Mouse (Mus musculus): ENCODE measurements around the gene Skap2. TPM values are rescaled to one million over a fixed set of nuclear protein-coding genes. Genes with fewer than 3 reads are reported as not detected.
A peak's percentile ranks its signal among the peaks of the same experiment; 100 is the strongest.

Gene Skap2
- total and polyA plus RNA-seq, 3 experiments = 5.0 to 8.9 (median 8.6) TPM

DNA sequence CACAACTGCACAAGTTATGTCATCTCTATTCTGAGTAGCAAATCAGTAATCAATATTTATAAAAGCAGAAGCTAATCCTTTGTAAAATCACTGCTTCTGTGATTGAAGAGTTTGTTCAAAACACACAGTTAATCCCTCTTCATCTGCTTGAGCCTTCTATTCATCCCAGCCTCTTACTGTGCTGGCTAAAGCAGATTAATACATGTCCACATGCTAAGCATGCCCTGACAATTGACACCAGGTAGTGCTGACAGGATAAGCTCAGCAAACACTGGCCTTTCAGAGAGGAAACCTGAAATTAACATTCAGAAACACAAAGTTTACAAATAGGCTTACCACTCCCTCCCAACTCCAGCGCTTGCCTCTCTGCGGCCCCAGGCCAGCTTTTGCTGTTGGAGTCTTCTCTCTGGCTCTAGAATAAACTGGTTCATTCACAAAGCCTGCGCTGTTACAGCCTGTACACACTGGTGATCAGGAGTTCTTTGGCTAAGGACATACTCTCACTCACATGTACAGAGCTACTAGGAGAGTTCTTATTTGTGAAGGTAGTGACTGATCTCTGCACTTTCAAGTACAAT, 79.2 kb downstream of the Skap2 start:
- TF ChIP-seq POLR2A (IDR thresholded peaks at IDR 0.05; ENCODE audit: insufficient read depth, low read depth, low read length) (no peak), CTCF (IDR thresholded peaks at IDR 0.05) (no peak), EP300 (IDR thresholded peaks at IDR 0.05; ENCODE audit: insufficient read depth, low read depth, low read length) (no peak)
- intact Hi-C loops (cut with DNase I) = no loop called here
- H3K27me3 ChIP-seq (ENCODE audit: control insufficient read depth, insufficient read depth, low read length) = no peaks in the 10 kb centered on the region
- H3K9ac ChIP-seq (ENCODE audit: low read depth, low read length) = no peak overlapping the region
- 80% methylated on average over 3 of the region's 3 CpGs for WGBS
- H3K79me2 ChIP-seq (replicated peaks; ENCODE audit: control insufficient read depth, insufficient read depth, low read length) = no peaks in the 10 kb centered on the region
- H3K27ac ChIP-seq = no peak overlapping the region
- DNase-seq = no peak
- no peaks in the 10 kb centered on the region for H3K36me3 ChIP-seq (ENCODE audit: control insufficient read depth, insufficient read depth, low read length)
- no peak overlapping the region for H3K4me3 ChIP-seq
- no peaks in the 10 kb centered on the region; the same call in 1 of the 2 replicates for H3K4me1 ChIP-seq (ENCODE audit: control insufficient read depth, insufficient read depth, low read length)

DNA sequence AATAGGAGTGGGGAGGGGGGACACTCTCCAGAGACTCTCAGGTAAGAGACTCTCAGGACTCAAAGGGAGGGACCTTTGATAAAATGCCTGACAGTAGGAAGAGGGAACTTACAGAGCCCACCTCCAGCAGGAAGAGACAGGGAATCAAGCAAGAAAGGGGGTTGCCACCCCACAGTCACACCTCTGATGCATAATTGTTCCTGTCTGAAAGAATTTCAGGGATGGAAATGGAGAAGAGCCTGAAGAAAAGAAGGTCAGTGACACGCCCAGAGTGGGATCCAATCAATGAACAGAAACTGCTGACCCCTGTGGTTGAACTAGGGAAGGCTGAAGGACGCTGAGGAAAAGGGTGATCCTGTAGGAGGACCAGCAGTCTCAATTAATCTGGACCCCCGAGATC, 85.2 kb downstream of the Skap2 start:
- Histone ChIP-seq H3K9ac (ENCODE audit: low read depth, low read length) (no peak overlapping the region), H3K4me3 (no peak overlapping the region), H3K79me2 (replicated peaks; ENCODE audit: control insufficient read depth, insufficient read depth, low read length) (no peaks in the 10 kb centered on the region), H3K27ac (no peak overlapping the region), H3K27me3 (ENCODE audit: control insufficient read depth, insufficient read depth, low read length) (no peaks in the 10 kb centered on the region), H3K4me1 (ENCODE audit: control insufficient read depth, insufficient read depth, low read length) (no peaks in the 10 kb centered on the region), H3K36me3 (ENCODE audit: control insufficient read depth, insufficient read depth, low read length) (no peaks in the 10 kb centered on the region)
- intact Hi-C loops (cut with DNase I) = no loop called here
- TF ChIP-seq CTCF (IDR thresholded peaks at IDR 0.05) = no peak
- TF ChIP-seq POLR2A (IDR thresholded peaks at IDR 0.05; ENCODE audit: insufficient read depth, low read depth, low read length) = no peak
- no peak for TF ChIP-seq EP300 (IDR thresholded peaks at IDR 0.05; ENCODE audit: insufficient read depth, low read depth, low read length)
- no peak for DNase-seq
- 67% methylated on average over 3 of the region's 3 CpGs for WGBS

GRCm38 (mm10) chr6:51921831-51922230, 90.5 kb downstream of the Skap2 start:
- Histone ChIP-seq H3K4me3 (no peak overlapping the region), H3K79me2 (replicated peaks; ENCODE audit: control insufficient read depth, insufficient read depth, low read length) (no peaks in the 10 kb centered on the region)
- WGBS = 86% methylated on average over 4 of the region's 4 CpGs

GRCm38 (mm10) chr6:51908495-51908894, 103.9 kb downstream of the Skap2 start:
- H3K79me2 ChIP-seq (replicated peaks; ENCODE audit: control insufficient read depth, insufficient read depth, low read length) = no peaks in the 10 kb centered on the region
- no peak overlapping the region for H3K9ac ChIP-seq (ENCODE audit: low read depth, low read length)
- no peaks in the 10 kb centered on the region for H3K27me3 ChIP-seq (ENCODE audit: control insufficient read depth, insufficient read depth, low read length)
- no peak overlapping the region for H3K4me3 ChIP-seq
- no peak for DNase-seq
- no peak for TF ChIP-seq POLR2A (IDR thresholded peaks at IDR 0.05; ENCODE audit: insufficient read depth, low read depth, low read length)
- no peak for TF ChIP-seq EP300 (IDR thresholded peaks at IDR 0.05; ENCODE audit: insufficient read depth, low read depth, low read length)
- TF ChIP-seq CTCF (IDR thresholded peaks at IDR 0.05) = no peak
- intact Hi-C loops (cut with DNase I) = no loop called here
- H3K27ac ChIP-seq = no peak overlapping the region
- peaks cover 5% of the 10 kb centered on the region for H3K4me1 ChIP-seq (ENCODE audit: control insufficient read depth, insufficient read depth, low read length)
- H3K36me3 ChIP-seq (ENCODE audit: control insufficient read depth, insufficient read depth, low read length) = no peaks in the 10 kb centered on the region; the same call in 1 of the 2 replicates

More at GRCm38 (mm10) chr6:51921831-51922230, 90.5 kb downstream of the Skap2 start:
- Histone ChIP-seq H3K27me3 (ENCODE audit: control insufficient read depth, insufficient read depth, low read length) (no peaks in the 10 kb centered on the region), H3K27ac (no peak overlapping the region), H3K4me1 (ENCODE audit: control insufficient read depth, insufficient read depth, low read length) (no peaks in the 10 kb centered on the region), H3K36me3 (ENCODE audit: control insufficient read depth, insufficient read depth, low read length) (no peaks in the 10 kb centered on the region), H3K9ac (ENCODE audit: low read depth, low read length) (no peak overlapping the region)
- no peak for TF ChIP-seq CTCF (IDR thresholded peaks at IDR 0.05)
- TF ChIP-seq POLR2A (IDR thresholded peaks at IDR 0.05; ENCODE audit: insufficient read depth, low read depth, low read length) = no peak
- no peak for TF ChIP-seq EP300 (IDR thresholded peaks at IDR 0.05; ENCODE audit: insufficient read depth, low read depth, low read length)
- intact Hi-C loops (cut with DNase I) = no loop called here
- no peak for DNase-seq

DNA sequence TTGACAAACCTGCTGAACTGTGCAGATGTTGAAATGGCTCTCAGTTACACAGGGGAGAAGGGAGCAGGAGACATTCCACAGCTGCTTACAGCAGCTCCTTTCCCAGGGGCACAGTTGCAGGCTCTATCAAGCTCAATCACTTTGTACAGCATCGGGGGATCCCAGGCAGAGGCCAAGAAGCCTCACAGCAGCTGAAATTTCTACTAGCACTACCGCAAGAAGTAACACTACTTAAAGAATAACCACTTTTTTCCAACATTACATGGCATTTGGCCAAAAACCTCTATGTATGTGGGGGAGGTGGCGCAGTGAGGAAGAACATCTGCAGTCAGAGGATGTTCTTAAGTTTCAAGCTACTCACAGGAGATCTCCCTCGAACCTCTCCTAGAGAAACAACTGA, 106.7 kb downstream of the Skap2 start:
- TF ChIP-seq POLR2A (IDR thresholded peaks at IDR 0.05; ENCODE audit: insufficient read depth, low read depth, low read length) = no peak
- no peak for TF ChIP-seq CTCF (IDR thresholded peaks at IDR 0.05)
- no peak for TF ChIP-seq EP300 (IDR thresholded peaks at IDR 0.05; ENCODE audit: insufficient read depth, low read depth, low read length)
- no peak overlapping the region for H3K4me3 ChIP-seq
- DNase-seq = peak in 1 of 2 experiments; percentile 19
- 27% methylated on average over 4 of the region's 4 CpGs for WGBS
- H3K4me1 ChIP-seq (ENCODE audit: control insufficient read depth, insufficient read depth, low read length) = peaks cover 5% of the 10 kb centered on the region
- intact Hi-C loops (cut with DNase I) = no loop called here
- peak overlapping the region; percentile 11; the same call in 1 of the 2 replicates for H3K27ac ChIP-seq
- no peaks in the 10 kb centered on the region for H3K27me3 ChIP-seq (ENCODE audit: control insufficient read depth, insufficient read depth, low read length)
- no peaks in the 10 kb centered on the region; the same call in 1 of the 2 replicates for H3K36me3 ChIP-seq (ENCODE audit: control insufficient read depth, insufficient read depth, low read length)
- no peaks in the 10 kb centered on the region for H3K79me2 ChIP-seq (replicated peaks; ENCODE audit: control insufficient read depth, insufficient read depth, low read length)
- H3K9ac ChIP-seq (ENCODE audit: low read depth, low read length) = no peak overlapping the region

DNA sequence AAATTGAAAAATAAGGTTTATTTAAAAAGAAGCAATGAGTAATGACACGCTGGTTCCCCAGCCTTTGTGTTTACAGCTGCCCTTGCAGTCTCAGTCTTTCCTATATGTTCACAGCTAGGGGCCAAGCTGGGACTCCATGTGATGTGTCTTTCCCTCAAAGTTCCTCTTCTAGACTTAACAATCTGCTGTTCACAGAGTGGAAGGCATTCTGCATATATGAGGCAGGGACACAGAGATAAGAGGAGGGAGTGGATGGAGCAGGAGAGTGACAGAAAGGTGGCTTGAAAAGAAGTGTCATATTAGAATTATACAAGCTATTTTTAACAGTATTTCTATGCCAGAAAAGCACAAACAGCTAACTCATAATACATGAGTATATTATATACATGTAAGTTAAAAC, 110.8 kb downstream of the Skap2 start:
- Histone ChIP-seq H3K27ac (no peak overlapping the region), H3K36me3 (ENCODE audit: control insufficient read depth, insufficient read depth, low read length) (no peaks in the 10 kb centered on the region; the same call in 1 of the 2 replicates), H3K4me3 (no peak overlapping the region), H3K4me1 (ENCODE audit: control insufficient read depth, insufficient read depth, low read length) (peaks cover 5% of the 10 kb centered on the region), H3K27me3 (ENCODE audit: control insufficient read depth, insufficient read depth, low read length) (no peaks in the 10 kb centered on the region), H3K79me2 (replicated peaks; ENCODE audit: control insufficient read depth, insufficient read depth, low read length) (no peaks in the 10 kb centered on the region), H3K9ac (ENCODE audit: low read depth, low read length) (no peak overlapping the region)
- DNase-seq = no peak
- no peak for TF ChIP-seq EP300 (IDR thresholded peaks at IDR 0.05; ENCODE audit: insufficient read depth, low read depth, low read length)
- no peak for TF ChIP-seq POLR2A (IDR thresholded peaks at IDR 0.05; ENCODE audit: insufficient read depth, low read depth, low read length)
- TF ChIP-seq CTCF (IDR thresholded peaks at IDR 0.05) = no peak
- WGBS = 91% methylated on average over 1 of the region's 1 CpGs
- intact Hi-C loops (cut with DNase I) = no loop called here

Measured in heart, adult 2 months (tissue).